Mouse (Mus musculus) limb, embryonic 14.5 days (tissue): Measurements from ENCODE around the gene Sars2. TPM values are rescaled to one million over a fixed set of nuclear protein-coding genes. Genes with fewer than 3 reads are reported as not detected.
A peak's percentile ranks its signal among the peaks of the same experiment; 100 is the strongest.

Experiments used
- ATAC-seq: fragments of 200-750 bp; cut with Nextera tagmentation; 2 replicates; pipeline ENCODE4 v1.8.0; 2017; ENCODE audit warnings: low read depth, moderate number of reproducible peaks, moderate TSS enrichment; ENCODE audit not compliant: low FRiP score
- DNase-seq: peaks from one replicate; pipeline ENCODE4 v3.0.0-alpha.2; 2015; ENCODE audit warnings: low spot score
- H3K27ac ChIP-seq: fragments of 300-500 bp; sonication (generic); replicated peaks from 2 replicates; pipeline ENCODE4 v1.5.1; 2014; ENCODE audit warnings: low read depth, mild to moderate bottlenecking, low read length, moderate library complexity, mixed read lengths
- H3K27me3 ChIP-seq: fragments of 300-500 bp; sonication (generic); 2 replicates; pipeline ENCODE4 v1.6.1; 2014; ENCODE audit warnings: low read length, mixed read lengths; ENCODE audit not compliant: control insufficient read depth, insufficient read depth
- H3K36me3 ChIP-seq: fragments of 300-500 bp; sonication (generic); 2 replicates; pipeline ENCODE4 v1.6.1; 2014; ENCODE audit warnings: mild to moderate bottlenecking, low read length, moderate library complexity, mixed read lengths; ENCODE audit not compliant: control insufficient read depth, insufficient read depth
- H3K4me1 ChIP-seq: fragments of 300-500 bp; sonication (generic); 2 replicates; pipeline ENCODE4 v1.6.1; 2014; ENCODE audit warnings: antibody characterized with exemption, low read length, mixed read lengths; ENCODE audit not compliant: control insufficient read depth, insufficient read depth
- H3K4me2 ChIP-seq: fragments of 300-500 bp; sonication (generic); replicated peaks from 2 replicates; pipeline ENCODE4 v1.6.1; 2014; ENCODE audit warnings: low read depth, mild to moderate bottlenecking, low read length, moderate library complexity; ENCODE audit not compliant: severe bottlenecking
- H3K4me3 ChIP-seq: fragments of 300-500 bp; sonication (generic); replicated peaks from 2 replicates; pipeline ENCODE4 v1.5.1; 2014; ENCODE audit warnings: low read length
- H3K9ac ChIP-seq: fragments of 300-500 bp; sonication (generic); 2 replicates; pipeline ENCODE4 v1.6.1; 2014; ENCODE audit warnings: mild to moderate bottlenecking, low read depth, low read length, moderate library complexity; ENCODE audit not compliant: severe bottlenecking
- H3K9me3 ChIP-seq: fragments of 300-500 bp; sonication (generic); 2 replicates; pipeline ENCODE4 v1.6.1; 2016; ENCODE audit warnings: low read length; ENCODE audit not compliant: control insufficient read depth
- POLR2A ChIP-seq: fragments of 200-500 bp; IDR thresholded peaks from 2 replicates; pipeline ENCODE4 v1.8.0; 2012; ENCODE audit warnings: inconsistent platforms, mild to moderate bottlenecking, moderate library complexity, borderline replicate concordance; ENCODE audit not compliant: insufficient read depth, insufficient read length; ENCODE audit errors: extremely low read depth
- WGBS: fragments of 180-500 bp; shearing (Covaris S2); extraction: QIAGEN DNeasy Blood & Tissue Kit; methylation state at CpG from one replicate; pipeline ENCODE4 v1.1.7; 2014; 5-methylcytosine and 5-hydroxymethylcytosine counted together
- polyA plus RNA-seq, 2 experiments: library from polyadenylated mRNA; depleted of rRNA in 1 of 2; stranded (reverse) in 1 of 2; unstranded in 1 of 2; fragments of >200 nt; fragmentation: Nextera tagmentation in 1 of 2; extraction: Ambion mirVana in 1 of 2; gene quantifications; 2 replicates each; pipeline versions ENCODE4 v1.2.1 to v1.2.3; 2012 to 2014

Gene Sars2
- polyA plus RNA-seq, 2 experiments = 22.0 to 32.6 TPM

DNA sequence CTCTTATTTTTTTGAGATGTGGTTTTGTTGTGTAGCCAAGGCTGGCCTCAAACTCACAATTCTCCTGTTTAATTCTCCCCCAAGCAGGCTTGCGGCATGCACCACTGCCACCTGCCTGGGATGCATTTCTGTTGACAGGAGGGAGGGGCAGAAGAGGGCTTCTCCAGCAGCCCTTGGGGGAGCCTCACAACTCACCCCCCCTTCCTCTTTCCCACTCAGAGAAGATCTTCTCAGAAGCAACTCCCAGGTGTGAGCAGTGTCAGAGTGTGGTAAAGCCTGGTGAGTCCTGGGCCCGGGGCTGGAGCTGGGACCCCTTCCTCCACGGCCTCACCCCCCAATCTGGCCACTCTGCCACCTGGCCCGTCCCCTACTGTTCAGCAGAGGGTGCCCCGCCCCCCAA is 43.4 kb downstream of the Sars2 start:
- H3K4me3 ChIP-seq = no peak overlapping the region
- H3K27me3 ChIP-seq = no peaks in the 10 kb centered on the region
- no peak for ATAC-seq
- peaks cover 45% of the 10 kb centered on the region for H3K36me3 ChIP-seq
- no peak overlapping the region for H3K9ac ChIP-seq
- WGBS = 72% methylated on average over 5 of the region's 5 CpGs
- peaks cover 13% of the 10 kb centered on the region for H3K4me1 ChIP-seq
- H3K9me3 ChIP-seq = no peaks in the 10 kb centered on the region
- no peak overlapping the region for H3K4me2 ChIP-seq
- TF ChIP-seq POLR2A = no peak
- H3K27ac ChIP-seq = no peak overlapping the region
- no peak for DNase-seq

DNA sequence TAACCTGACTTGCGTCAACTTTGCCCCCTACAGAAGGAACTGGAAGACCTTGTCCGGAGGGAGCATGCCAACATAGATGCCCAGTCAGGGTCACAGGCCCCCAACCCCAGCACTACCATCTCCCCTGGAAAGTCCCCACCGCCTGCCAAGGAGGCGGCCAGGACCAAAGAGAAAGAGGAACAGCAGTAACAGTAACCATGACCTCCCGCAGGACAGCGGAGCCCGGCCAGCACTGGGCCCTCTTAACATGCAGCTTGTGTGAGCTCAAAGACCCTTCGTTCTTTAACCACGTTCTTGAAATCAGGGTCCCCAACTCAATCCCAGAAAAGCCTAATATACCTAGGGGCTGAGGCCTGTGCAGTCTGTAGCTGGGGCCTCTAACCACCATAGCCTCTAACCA is 46.1 kb downstream of the Sars2 start:
- no peak overlapping the region for H3K4me2 ChIP-seq
- H3K27ac ChIP-seq = no peak overlapping the region
- no peak overlapping the region for H3K4me3 ChIP-seq
- 92% methylated on average over 8 of the region's 9 CpGs for WGBS
- H3K27me3 ChIP-seq = no peaks in the 10 kb centered on the region
- peaks cover 8% of the 10 kb centered on the region for H3K4me1 ChIP-seq
- DNase-seq = no peak
- no peak for ATAC-seq
- no peak overlapping the region for H3K9ac ChIP-seq
- H3K9me3 ChIP-seq = no peaks in the 10 kb centered on the region
- H3K36me3 ChIP-seq = peaks cover 40% of the 10 kb centered on the region
- TF ChIP-seq POLR2A = no peak

DNA sequence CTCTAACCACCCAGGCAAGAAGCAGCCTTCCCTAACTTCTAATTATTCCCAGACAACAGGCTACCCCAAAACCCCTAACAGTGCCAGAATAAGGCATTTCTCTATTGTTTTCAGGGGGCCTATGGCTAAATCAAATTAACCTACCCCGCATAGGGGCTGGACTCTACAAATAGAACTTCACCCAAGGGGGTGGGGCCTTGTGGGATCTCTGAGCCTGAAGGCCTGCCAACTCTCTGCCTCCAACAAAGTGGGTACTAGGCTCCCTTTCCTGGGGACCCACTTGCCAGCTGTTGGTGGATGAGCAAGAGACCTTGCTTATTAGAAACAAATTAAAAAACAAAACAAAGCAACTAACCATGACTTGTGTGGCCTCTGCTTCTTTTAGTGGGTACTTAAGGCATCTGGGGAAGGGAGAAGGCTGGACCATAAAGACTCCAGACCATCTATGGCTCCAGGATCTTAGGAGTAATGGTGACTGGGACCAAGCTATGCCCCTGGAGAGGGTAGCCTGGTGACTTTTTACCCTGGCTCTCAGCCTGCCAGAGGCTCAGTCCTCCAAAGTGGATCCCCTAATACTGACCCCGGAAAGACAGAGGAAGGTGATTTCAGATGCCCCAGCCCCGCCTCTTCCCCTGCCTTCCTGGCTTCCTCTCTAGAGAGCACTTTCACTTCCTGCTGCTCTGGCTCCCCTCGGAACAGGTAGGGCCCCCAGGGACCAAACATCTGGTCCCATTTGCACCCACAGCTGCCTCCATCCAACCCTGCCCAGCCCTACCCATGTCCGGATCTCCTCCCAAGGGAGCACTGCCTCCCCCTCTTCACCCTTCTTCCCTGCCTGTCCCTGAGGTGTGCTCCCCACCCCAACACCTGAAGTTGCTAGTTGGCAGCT is 46.8 kb downstream of the Sars2 start, which contains the start of gene Rinl:
TSS of gene Rinl (plus strand) at position 663 of the 889 bp plus-strand sequence.
- Histone ChIP-seq H3K4me2 (no peak within 1 kb of the TSS), H3K4me3 (no peak within 1 kb of the TSS), H3K27ac (peak within 1 kb of the TSS; percentile 71; the same call in 1 of the 2 replicates), H3K9ac (no peak within 1 kb of the TSS), H3K36me3 (peaks cover 33% of the 10 kb centered on the region), H3K4me1 (peaks cover 8% of the 10 kb centered on the region), H3K27me3 (no peaks in the 10 kb centered on the region), H3K9me3 (no peaks in the 10 kb centered on the region)
- TF ChIP-seq POLR2A = no peak
- DNase-seq = no peak
- no peak for ATAC-seq
- WGBS = 55% methylated on average over 5 of the region's 5 CpGs

DNA sequence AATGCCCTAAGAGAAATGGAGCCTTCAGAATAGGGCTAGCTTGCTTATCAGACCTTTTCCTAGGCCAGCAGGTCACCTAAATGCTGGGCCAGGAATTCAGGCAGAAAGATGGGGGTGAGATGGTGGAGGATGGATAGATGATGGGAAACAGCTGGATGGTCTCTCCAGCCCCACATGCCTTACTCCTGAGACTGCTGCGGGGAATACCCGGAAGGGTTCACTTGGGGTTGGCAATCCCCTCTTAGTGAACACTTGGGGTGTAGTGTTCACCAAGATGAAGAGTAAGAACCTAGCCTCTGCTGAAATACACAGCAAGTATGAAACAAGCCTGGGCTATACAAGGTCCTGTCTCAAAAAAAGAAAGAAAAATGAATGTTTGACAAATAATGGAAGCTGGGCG is 47.4 kb downstream of the Sars2 start:
- ATAC-seq = no peak
- Histone ChIP-seq H3K9me3 (no peaks in the 10 kb centered on the region), H3K4me2 (no peak overlapping the region), H3K36me3 (peaks cover 29% of the 10 kb centered on the region), H3K27me3 (no peaks in the 10 kb centered on the region), H3K27ac (peak overlapping the region; percentile 71; the same call in 1 of the 2 replicates), H3K9ac (no peak overlapping the region), H3K4me3 (no peak overlapping the region), H3K4me1 (peaks cover 8% of the 10 kb centered on the region)
- no peak for DNase-seq
- WGBS = 52% methylated on average over 3 of the region's 3 CpGs
- TF ChIP-seq POLR2A = no peak

DNA sequence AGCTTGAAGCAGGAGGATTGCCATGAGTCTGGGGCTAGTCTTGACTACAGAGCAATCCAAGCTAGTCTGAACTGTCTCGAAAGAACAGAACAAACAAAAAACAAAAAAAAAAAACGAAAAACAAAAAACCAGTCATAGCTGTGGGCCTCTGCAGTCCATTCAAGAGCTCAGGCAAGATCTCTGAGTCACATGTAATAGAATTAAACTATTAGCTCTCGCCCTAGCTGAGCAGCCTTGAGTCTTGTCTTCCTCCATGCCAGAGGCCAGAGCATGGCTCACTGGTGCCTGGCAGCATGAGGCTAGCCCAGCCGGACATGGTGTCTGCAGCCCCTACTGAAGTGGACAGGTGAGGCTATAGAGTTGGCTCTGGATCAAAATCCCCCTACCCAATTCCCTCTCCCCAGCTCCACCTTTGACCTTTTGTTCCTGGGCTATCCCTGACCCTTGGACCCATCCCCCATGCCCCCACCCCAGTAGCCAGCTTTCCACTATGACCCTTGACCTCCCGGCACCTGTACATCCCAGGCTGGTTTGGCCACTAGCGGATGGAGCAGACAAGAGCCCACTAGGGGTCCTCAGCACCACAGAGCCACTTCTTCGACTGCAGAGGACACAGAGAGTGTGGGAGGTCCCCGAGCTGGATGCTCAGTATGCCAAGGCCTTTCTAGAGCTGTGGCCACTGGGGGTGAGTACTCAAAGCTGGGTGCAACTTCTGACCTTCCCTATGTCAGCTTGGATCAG is 48.4 kb downstream of the Sars2 start:
- TF ChIP-seq POLR2A = no peak

More for the DNA sequence above, 48.4 kb downstream of the Sars2 start:
- DNase-seq (no peak), ATAC-seq (no peak)
- 55% methylated on average over 8 of the region's 8 CpGs for WGBS
- H3K27me3 ChIP-seq = no peaks in the 10 kb centered on the region
- H3K36me3 ChIP-seq = peaks cover 22% of the 10 kb centered on the region
- H3K4me2 ChIP-seq = no peak overlapping the region
- peak overlapping the region; percentile 71; the same call in 1 of the 2 replicates for H3K27ac ChIP-seq
- H3K4me1 ChIP-seq = peaks cover 8% of the 10 kb centered on the region
- no peak overlapping the region for H3K9ac ChIP-seq
- no peaks in the 10 kb centered on the region for H3K9me3 ChIP-seq
- H3K4me3 ChIP-seq = no peak overlapping the region
